Mouse (Mus musculus) MEL (cell line): Measurements from ENCODE around the gene Cnga3. TPM values are rescaled to one million over a fixed set of nuclear protein-coding genes. Genes with fewer than 3 reads are reported as not detected.

Source experiments
- DNase-seq: peaks from one replicate; pipeline ENCODE4 v3.0.0; 2011; ENCODE audit warnings: low read depth, low spot score
- H3K27ac ChIP-seq: 2 replicates; pipeline ENCODE4 v1.5.1; 2012; ENCODE audit warnings: low read depth, mild to moderate bottlenecking, control low read depth, low read length, moderate library complexity; ENCODE audit not compliant: control insufficient read depth
- H3K27me3 ChIP-seq, 2 experiments: fragments of 150-350 bp in 1 of 2; sonication (generic) in 1 of 2; 2 replicates each; pipeline ENCODE4 v1.6.1; 2012; ENCODE audit warnings: low read length in 2 of 2, mild to moderate bottlenecking in 2 of 2, improper control_type of control experiment in 1 of 2, moderate library complexity in 1 of 2; ENCODE audit not compliant: insufficient read depth in 2 of 2, control insufficient read depth in 1 of 2
- H3K36me3 ChIP-seq, 2 experiments: 2 replicates each; pipeline ENCODE4 v1.6.1; 2012 to 2014; ENCODE audit warnings: low read length in 2 of 2, improper control_type of control experiment in 1 of 2, inconsistent platforms in 1 of 2, mild to moderate bottlenecking in 1 of 2; ENCODE audit not compliant: insufficient read depth in 2 of 2, control insufficient read depth in 1 of 2
- H3K4me1 ChIP-seq, 2 experiments: fragments of 150-350 bp in 1 of 2; sonication (generic) in 1 of 2; 2 replicates each; pipeline ENCODE4 v1.6.1; 2012; ENCODE audit warnings: low read length in 2 of 2, improper control_type of control experiment in 1 of 2, mild to moderate bottlenecking in 1 of 2; ENCODE audit not compliant: insufficient read depth in 2 of 2, control insufficient read depth in 1 of 2
- H3K4me3 ChIP-seq, 2 experiments: fragments of 150-350 bp in 1 of 2; sonication (generic) in 1 of 2; 2 replicates each; pipeline ENCODE4 v1.5.1; 2012; ENCODE audit warnings: low read depth in 2 of 2, low read length in 2 of 2, mild to moderate bottlenecking in 2 of 2, moderate library complexity in 2 of 2, control low read depth in 1 of 2, improper control_type of control experiment in 1 of 2; ENCODE audit not compliant: control insufficient read depth in 1 of 2, insufficient read depth in 1 of 2
- H3K79me2 ChIP-seq: 2 replicates; pipeline ENCODE4 v1.6.1; 2012; ENCODE audit warnings: mild to moderate bottlenecking, low read length, moderate library complexity; ENCODE audit not compliant: control insufficient read depth, poor library complexity, insufficient read depth
- H3K9ac ChIP-seq: 2 replicates; pipeline ENCODE4 v1.6.1; 2012; ENCODE audit warnings: low read depth, mild to moderate bottlenecking, control low read depth, low read length, moderate library complexity; ENCODE audit not compliant: control insufficient read depth, poor library complexity, severe bottlenecking
- H3K9me3 ChIP-seq: fragments of 150-350 bp; sonication (generic); replicated peaks from 2 replicates; pipeline ENCODE4 v1.6.1; 2012; ENCODE audit warnings: mild to moderate bottlenecking, low read length, improper control_type of control experiment, moderate library complexity; ENCODE audit not compliant: insufficient read depth
- CHD1 ChIP-seq: IDR thresholded peaks from 2 replicates; pipeline ENCODE4 v1.6.1; 2012; ENCODE audit warnings: low read depth, mild to moderate bottlenecking, inconsistent platforms, low read length, improper control_type of control experiment
- CHD2 ChIP-seq: IDR thresholded peaks from 2 replicates; pipeline ENCODE4 v1.6.1; 2011; ENCODE audit warnings: low read length, improper control_type of control experiment
- CTCF ChIP-seq, 3 experiments: IDR thresholded peaks in 2 of 3; conservative IDR thresholded peaks in 1 of 3; 2 replicates each; pipeline ENCODE4 v1.5.1; 2011 to 2012; ENCODE audit warnings: low read length in 3 of 3, low read depth in 2 of 3, mild to moderate bottlenecking in 2 of 3, improper control_type of control experiment in 1 of 3, inconsistent platforms in 1 of 3, mixed read lengths in 1 of 3, moderate library complexity in 1 of 3; ENCODE audit not compliant: control insufficient read depth in 1 of 3, insufficient read depth in 1 of 3, poor library complexity in 1 of 3, severe bottlenecking in 1 of 3
- E2F4 ChIP-seq: IDR thresholded peaks from 2 replicates; pipeline ENCODE4 v1.6.1; 2011; ENCODE audit warnings: low read depth, low read length, improper control_type of control experiment, borderline replicate concordance
- ELF1 ChIP-seq: IDR thresholded peaks from 2 replicates; pipeline ENCODE4 v1.6.1; 2014; ENCODE audit warnings: low read depth, mild to moderate bottlenecking, inconsistent platforms, low read length, improper control_type of control experiment, moderate library complexity
- EP300 ChIP-seq, 2 experiments: IDR thresholded peaks; 2 replicates each; pipeline ENCODE4 v1.6.1; 2011; ENCODE audit warnings: improper control_type of control experiment in 2 of 2, low read length in 2 of 2, low read depth in 1 of 2, mild to moderate bottlenecking in 1 of 2
- ETS1 ChIP-seq: IDR thresholded peaks from 2 replicates; pipeline ENCODE4 v1.6.1; 2012; ENCODE audit warnings: low read depth, mild to moderate bottlenecking, inconsistent platforms, low read length, improper control_type of control experiment, moderate library complexity
- GABPA ChIP-seq: IDR thresholded peaks from 2 replicates; pipeline ENCODE4 v1.6.1; 2012; ENCODE audit warnings: low read depth, mild to moderate bottlenecking, inconsistent platforms, low read length, improper control_type of control experiment, moderate library complexity
- GATA1 ChIP-seq: IDR thresholded peaks from 2 replicates; pipeline ENCODE4 v1.6.1; 2011; ENCODE audit warnings: low read depth, low read length, improper control_type of control experiment
- HCFC1 ChIP-seq: IDR thresholded peaks from 2 replicates; pipeline ENCODE4 v1.6.1; 2012; ENCODE audit warnings: low read depth, mild to moderate bottlenecking, inconsistent platforms, low read length, improper control_type of control experiment, moderate library complexity
- JUND ChIP-seq: IDR thresholded peaks from 2 replicates; pipeline ENCODE4 v1.6.1; 2011; ENCODE audit warnings: low read depth, mild to moderate bottlenecking, improper control_type of control experiment, low read length
- KAT2A ChIP-seq: conservative IDR thresholded peaks from 2 replicates; pipeline ENCODE4 v1.6.1; 2012; ENCODE audit warnings: low read depth, low read length, improper control_type of control experiment, inconsistent platforms
- MAX ChIP-seq: IDR thresholded peaks from 2 replicates; pipeline ENCODE4 v1.6.1; 2011; ENCODE audit warnings: low read length, improper control_type of control experiment
- MAZ ChIP-seq: IDR thresholded peaks from 2 replicates; pipeline ENCODE4 v1.6.1; 2012; ENCODE audit warnings: low read depth, mild to moderate bottlenecking, inconsistent platforms, low read length, improper control_type of control experiment
- MYC ChIP-seq: IDR thresholded peaks from 2 replicates; pipeline ENCODE4 v1.6.1; 2011; ENCODE audit warnings: low read depth, mild to moderate bottlenecking, low read length, improper control_type of control experiment, moderate library complexity
- NELFE ChIP-seq: IDR thresholded peaks from 2 replicates; pipeline ENCODE4 v1.6.1; 2011; ENCODE audit warnings: low read depth, low read length, improper control_type of control experiment
- NRF1 ChIP-seq: IDR thresholded peaks from 2 replicates; pipeline ENCODE4 v1.6.1; 2014; ENCODE audit warnings: low read depth, mild to moderate bottlenecking, inconsistent platforms, low read length, improper control_type of control experiment, moderate library complexity; ENCODE audit not compliant: poor library complexity, insufficient read depth, severe bottlenecking
- POLR2AphosphoS2 ChIP-seq: IDR thresholded peaks from 2 replicates; pipeline ENCODE4 v1.6.1; 2011; ENCODE audit warnings: low read length, improper control_type of control experiment
- POLR2AphosphoS5 ChIP-seq: IDR thresholded peaks from 2 replicates; pipeline ENCODE4 v1.6.1; 2012; ENCODE audit warnings: low read depth, borderline replicate concordance, mild to moderate bottlenecking, inconsistent platforms, low read length, moderate library complexity, mixed read lengths
- SIN3A ChIP-seq: IDR thresholded peaks from 2 replicates; pipeline ENCODE4 v1.6.1; 2012; ENCODE audit warnings: low read length, improper control_type of control experiment, inconsistent platforms
- SMC3 ChIP-seq: IDR thresholded peaks from 2 replicates; pipeline ENCODE4 v1.6.1; 2011; ENCODE audit warnings: low read depth, low read length, improper control_type of control experiment
- TAL1 ChIP-seq: IDR thresholded peaks from 2 replicates; pipeline ENCODE4 v1.6.1; 2012; ENCODE audit warnings: mild to moderate bottlenecking, inconsistent platforms, low read length, moderate library complexity, mixed read lengths
- TCF12 ChIP-seq: IDR thresholded peaks from 2 replicates; pipeline ENCODE4 v1.6.1; 2014; ENCODE audit warnings: low read depth, mild to moderate bottlenecking, inconsistent platforms, low read length, improper control_type of control experiment, moderate library complexity
- UBTF ChIP-seq: IDR thresholded peaks from 2 replicates; pipeline ENCODE4 v1.6.1; 2012; ENCODE audit warnings: low read depth, mild to moderate bottlenecking, inconsistent platforms, low read length, improper control_type of control experiment, moderate library complexity, borderline replicate concordance; ENCODE audit not compliant: insufficient read depth
- ZC3H11A ChIP-seq: IDR thresholded peaks from 2 replicates; pipeline ENCODE4 v1.6.1; 2012; ENCODE audit warnings: low read depth, mild to moderate bottlenecking, inconsistent platforms, low read length, improper control_type of control experiment
- ZKSCAN1 ChIP-seq: IDR thresholded peaks from 2 replicates; pipeline ENCODE4 v1.6.1; 2012; ENCODE audit warnings: low read depth, mild to moderate bottlenecking, inconsistent platforms, low read length, improper control_type of control experiment, moderate library complexity
- ZMIZ1 ChIP-seq: IDR thresholded peaks from 2 replicates; pipeline ENCODE4 v1.6.1; 2012; ENCODE audit warnings: low read depth, mild to moderate bottlenecking, inconsistent platforms, low read length, improper control_type of control experiment, moderate library complexity
- ZNF384 ChIP-seq: IDR thresholded peaks from 2 replicates; pipeline ENCODE4 v1.6.1; 2012; ENCODE audit warnings: low read depth, mild to moderate bottlenecking, inconsistent platforms, low read length, improper control_type of control experiment
- polyA plus RNA-seq, 2 experiments: library from polyadenylated mRNA; stranded (reverse) in 1 of 2; unstranded in 1 of 2; fragments of >175 nt in 1 of 2; fragments of >200 nt in 1 of 2; gene quantifications; 2 replicates each; pipeline versions ENCODE4 v1.2.1 to v1.2.4; 2012; ENCODE audit warnings: low replicate concordance in 2 of 2, low read depth in 1 of 2; ENCODE audit not compliant: insufficient read length in 2 of 2, insufficient read depth in 1 of 2, missing spikeins in 1 of 2
- total RNA-seq: library from RNA; depleted of rRNA; stranded (reverse); fragments of 300-350 nt; gene quantifications from 2 replicates; pipeline ENCODE4 v1.2.3, GENCODE M21; 2012

Cnga3 gene
- total and polyA plus RNA-seq, 3 experiments: 0.04 TPM; not detected in 2

DNA sequence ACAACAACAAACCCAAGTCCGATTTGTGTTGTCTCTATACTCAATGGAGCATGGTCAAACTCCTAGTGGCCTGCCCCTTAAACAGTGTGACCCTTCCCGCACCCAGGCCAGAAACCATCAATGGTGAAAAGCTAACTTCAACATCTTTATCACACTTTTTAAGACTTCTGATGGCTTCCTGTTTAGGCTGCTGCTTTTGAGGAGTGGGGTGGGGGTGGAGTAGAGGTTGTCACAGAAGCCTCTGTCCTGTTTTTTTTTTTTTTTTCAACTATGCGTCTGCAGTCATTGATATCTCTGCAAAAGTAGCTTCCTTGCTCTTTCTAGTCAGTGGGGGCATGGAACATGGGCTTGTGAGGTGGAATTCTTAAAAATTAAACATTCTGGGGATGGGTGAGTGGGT, 88.6 kb downstream of the Cnga3 start:
- H3K4me1 ChIP-seq: peaks cover 0 to 10% of the 10 kb centered on the region in 2 experiments; a peak in 1 of 4 replicates
- no peaks in the 10 kb centered on the region; the same call in 1 of the 2 replicates for H3K79me2 ChIP-seq
- H3K4me3 ChIP-seq: no peak overlapping the region
- no peaks in the 10 kb centered on the region for H3K27me3 ChIP-seq
- DNase-seq: peak; percentile 64
- H3K27ac ChIP-seq: no peak overlapping the region
- H3K36me3 ChIP-seq: peaks cover 0 to 13% of the 10 kb centered on the region in 2 experiments; a peak in 2 of 4 replicates
- TF ChIP-seq EP300 (IDR thresholded peaks at IDR 0.05; ENCODE audit: low read depth in 1 of 2, low read length in 2 of 2): peak in 1 of 2 experiments; percentile 39; a peak in 1 of 4 replicates
- TF ChIP-seq E2F4: no peak
- no peak for TF ChIP-seq MYC
- peak; percentile 95 for TF ChIP-seq ZNF384
- no peak for TF ChIP-seq GATA1
- TF ChIP-seq TCF12: peak; percentile 28; the same call in 1 of the 2 replicates
- TF ChIP-seq ZMIZ1: no peak
- no peak for TF ChIP-seq HCFC1
- TF ChIP-seq MAZ: 0 out of 2 replicates have a peak, but pooled peaks have one; percentile 47
- TF ChIP-seq CTCF (IDR thresholded peaks at IDR 0.05 in 2 of 3, conservative IDR thresholded peaks at IDR 0.05 in 1 of 3; ENCODE audit: control insufficient read depth in 1 of 3, insufficient read depth in 1 of 3, low read depth in 2 of 3, low read length in 3 of 3, poor library complexity in 1 of 3, severe bottlenecking in 1 of 3): no peak
- no peak for TF ChIP-seq JUND
- TF ChIP-seq CHD1: no peak
- no peak for TF ChIP-seq ELF1
- no peak for TF ChIP-seq SIN3A
- no peak for TF ChIP-seq POLR2AphosphoS2
- no peak for TF ChIP-seq CHD2
- TF ChIP-seq NELFE: no peak
- no peak for TF ChIP-seq UBTF
- no peak for TF ChIP-seq NRF1
- TF ChIP-seq GABPA: no peak
- no peak for TF ChIP-seq MAX
- peak; percentile 13; the same call in 1 of the 2 replicates for TF ChIP-seq ETS1
- no peak for TF ChIP-seq ZKSCAN1
- TF ChIP-seq TAL1: peak; percentile 32
- TF ChIP-seq KAT2A: no peak
- no peak for TF ChIP-seq ZC3H11A
- no peak for TF ChIP-seq SMC3
- no peak for TF ChIP-seq POLR2AphosphoS5
- no peak overlapping the region for H3K9ac ChIP-seq
- no peaks in the 10 kb centered on the region for H3K9me3 ChIP-seq
